Mouse (Mus musculus) embryonic facial prominence, embryonic 12.5 days (tissue): ENCODE measurements at regions not wholly inside any gene's neighbourhood (a gene's known extent, or its start where the extent isn't known, plus 50 kb on each side); places are given as distances from the start of the nearest gene placed in this dataset.
"Not testable (repeated sequence)": the region's sequence is repeated elsewhere in the genome, so short reads cannot be mapped to it uniquely, and the experiment has no call there.

Experiments used
- ATAC-seq: fragments of 200-750 bp; cut with Nextera tagmentation; 2 replicates; pipeline ENCODE4 v1.8.0; 2017; ENCODE audit not compliant: insufficient number of reproducible peaks, insufficient read depth, low FRiP score, low TSS enrichment
- H3K27ac ChIP-seq: fragments of 300-500 bp; sonication (generic); 2 replicates; pipeline ENCODE4 v1.5.1; 2016; ENCODE audit warnings: mild to moderate bottlenecking
- H3K27me3 ChIP-seq: fragments of 300-500 bp; sonication (generic); 2 replicates; pipeline ENCODE4 v1.6.1; 2016; ENCODE audit warnings: mild to moderate bottlenecking, moderate library complexity
- H3K36me3 ChIP-seq: fragments of 300-500 bp; sonication (generic); 2 replicates; pipeline ENCODE4 v1.6.1; 2016; ENCODE audit warnings: mild to moderate bottlenecking
- H3K4me1 ChIP-seq: fragments of 300-500 bp; sonication (generic); 2 replicates; pipeline ENCODE4 v1.6.1; 2016
- H3K4me2 ChIP-seq: fragments of 300-500 bp; sonication (generic); replicated peaks from 2 replicates; pipeline ENCODE4 v1.6.1; 2016; ENCODE audit warnings: mild to moderate bottlenecking, moderate library complexity
- H3K4me3 ChIP-seq: fragments of 300-500 bp; sonication (generic); 2 replicates; pipeline ENCODE4 v1.5.1; 2016; ENCODE audit warnings: mild to moderate bottlenecking
- H3K9ac ChIP-seq: fragments of 300-500 bp; sonication (generic); 2 replicates; pipeline ENCODE4 v1.6.1; 2016; ENCODE audit warnings: mild to moderate bottlenecking, moderate library complexity
- H3K9me3 ChIP-seq: fragments of 300-500 bp; sonication (generic); 2 replicates; pipeline ENCODE4 v1.6.1; 2016; ENCODE audit warnings: mild to moderate bottlenecking, moderate library complexity
- WGBS: fragments of 180-500 bp; shearing (Covaris S2); methylation state at CpG from one replicate; pipeline ENCODE4 v1.1.7; 2016; 5-methylcytosine and 5-hydroxymethylcytosine counted together

DNA sequence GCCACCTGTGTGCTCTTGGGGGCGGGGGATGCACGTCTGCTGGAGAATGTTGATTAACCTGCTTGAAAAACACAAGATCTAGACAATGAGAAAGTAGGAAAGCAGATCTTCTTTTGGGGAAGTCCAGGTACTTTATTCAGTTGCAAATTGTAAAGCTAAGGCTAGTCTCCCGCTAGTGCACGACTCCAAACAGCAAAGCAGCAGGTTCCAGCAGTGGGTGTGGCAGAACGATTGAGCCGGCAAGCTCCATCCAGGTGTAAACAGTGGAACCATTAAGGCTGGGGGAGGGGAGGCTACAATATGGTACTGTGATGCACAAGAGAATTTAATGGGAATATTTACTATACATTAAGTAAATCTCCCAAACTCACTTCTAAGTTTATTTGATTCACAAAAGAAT lies 448.6 kb upstream of the Cobl start:
- WGBS, result 37% methylated on average over 6 of the region's 6 CpGs
- H3K27ac ChIP-seq, H3K4me1 ChIP-seq, H3K4me3 ChIP-seq, H3K4me2 ChIP-seq, H3K27me3 ChIP-seq, H3K9me3 ChIP-seq, H3K36me3 ChIP-seq, ATAC-seq, H3K9ac ChIP-seq: not testable (repeated sequence)

DNA sequence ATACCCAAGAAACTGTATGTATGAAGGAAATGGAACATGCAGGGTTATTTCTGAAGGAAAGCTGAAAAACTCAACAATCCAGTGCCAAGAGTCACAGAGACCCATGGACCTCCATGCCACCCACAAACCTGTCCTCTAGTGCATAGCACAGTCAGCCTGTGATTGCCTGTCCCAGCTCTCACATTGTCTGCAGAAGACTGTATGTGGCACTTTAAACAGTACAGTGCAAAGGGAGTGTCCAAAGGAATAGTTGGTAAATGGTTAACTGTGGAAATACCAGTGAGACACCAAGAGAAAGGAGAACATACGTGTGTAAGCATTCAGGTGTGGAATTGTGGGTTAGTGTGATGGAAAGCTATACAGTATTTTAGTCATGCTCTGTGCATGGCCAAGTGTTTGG lies 409.0 kb upstream of the Cobl start:
- Histone ChIP-seq H3K9me3 (no peaks in the 10 kb centered on the region), H3K27me3 (no peaks in the 10 kb centered on the region), H3K4me1 (no peaks in the 10 kb centered on the region), H3K4me3 (no peak overlapping the region), H3K9ac (no peak overlapping the region), H3K4me2 (no peak overlapping the region), H3K27ac (no peak overlapping the region), H3K36me3 (no peaks in the 10 kb centered on the region)
- no peak for ATAC-seq
- 71% methylated on average over 1 of the region's 1 CpGs for WGBS

DNA sequence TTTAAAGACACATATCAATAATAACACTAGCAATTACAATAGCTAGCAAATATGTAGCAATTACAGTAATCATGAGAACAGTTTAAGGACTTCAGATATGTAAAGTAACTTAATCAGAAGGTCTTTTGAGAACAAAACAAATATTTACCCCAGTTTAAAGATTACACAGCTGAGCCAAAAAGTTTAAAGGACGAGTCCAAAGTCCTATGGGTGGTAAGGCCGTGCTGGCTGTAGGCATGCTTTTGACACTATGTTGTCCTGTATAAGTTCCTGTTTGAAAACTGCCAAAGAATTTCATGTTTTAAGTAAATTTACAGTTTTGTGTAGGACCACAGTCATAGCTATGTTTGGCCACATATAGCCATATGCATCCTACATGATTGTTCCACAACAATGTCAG lies 408.0 kb upstream of the Cobl start:
- ATAC-seq, result no peak
- no peak overlapping the region for H3K4me2 ChIP-seq
- H3K4me3 ChIP-seq, result no peak overlapping the region
- no peak overlapping the region for H3K27ac ChIP-seq
- no peaks in the 10 kb centered on the region for H3K9me3 ChIP-seq
- 84% methylated on average over 2 of the region's 2 CpGs for WGBS
- no peaks in the 10 kb centered on the region for H3K27me3 ChIP-seq
- H3K36me3 ChIP-seq, result no peaks in the 10 kb centered on the region
- H3K4me1 ChIP-seq, result no peaks in the 10 kb centered on the region
- H3K9ac ChIP-seq, result no peak overlapping the region

DNA sequence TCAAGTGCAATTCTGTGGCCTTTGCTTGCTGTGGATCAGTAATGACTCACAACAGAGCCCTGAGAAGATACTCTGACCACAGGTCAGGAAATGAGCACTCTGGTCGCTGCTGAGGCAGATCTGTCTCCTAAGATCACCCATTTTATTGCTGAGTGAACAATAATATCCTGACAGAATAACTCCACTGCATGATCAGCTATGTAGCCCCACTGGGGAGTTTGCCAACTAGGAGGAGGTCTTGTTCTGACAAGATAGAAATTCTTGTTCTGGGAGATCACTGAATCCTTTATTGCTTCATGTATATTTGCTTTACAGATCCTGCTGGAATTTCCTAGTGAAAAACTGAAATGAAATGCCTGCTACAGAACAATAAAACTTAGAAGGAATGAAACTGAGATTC lies 407.6 kb upstream of the Cobl start:
- H3K4me3 ChIP-seq, result no peak overlapping the region
- ATAC-seq, result no peak
- H3K27ac ChIP-seq, result no peak overlapping the region
- no peaks in the 10 kb centered on the region for H3K9me3 ChIP-seq
- H3K4me2 ChIP-seq, result no peak overlapping the region
- no peaks in the 10 kb centered on the region for H3K27me3 ChIP-seq
- H3K36me3 ChIP-seq, result no peaks in the 10 kb centered on the region
- 48% methylated on average over 1 of the region's 1 CpGs for WGBS
- no peaks in the 10 kb centered on the region for H3K4me1 ChIP-seq
- H3K9ac ChIP-seq, result no peak overlapping the region

DNA sequence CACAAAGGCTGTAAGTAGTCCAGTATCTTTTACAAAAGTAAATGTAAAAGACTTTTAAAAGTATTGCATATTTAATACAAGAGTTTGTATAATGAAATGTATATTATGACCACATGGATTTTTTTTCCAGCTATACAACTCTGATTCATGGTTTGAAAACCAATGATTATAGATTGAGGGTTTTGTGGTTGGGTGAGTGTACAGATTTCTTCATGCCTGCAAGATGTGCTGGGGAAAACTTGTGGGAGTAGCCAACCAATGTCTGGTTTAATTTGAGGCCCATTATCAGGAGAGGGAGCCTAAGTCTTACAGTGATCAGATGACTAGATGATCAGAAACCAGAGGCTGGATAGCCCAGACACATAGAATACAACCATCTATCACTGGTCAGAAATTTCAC lies 402.8 kb upstream of the Cobl start:
- Histone ChIP-seq H3K4me3 (no peak overlapping the region), H3K9me3 (no peaks in the 10 kb centered on the region), H3K4me2 (no peak overlapping the region), H3K27me3 (no peaks in the 10 kb centered on the region), H3K36me3 (no peaks in the 10 kb centered on the region), H3K9ac (no peak overlapping the region), H3K27ac (no peak overlapping the region), H3K4me1 (no peaks in the 10 kb centered on the region)
- ATAC-seq, result no peak

DNA sequence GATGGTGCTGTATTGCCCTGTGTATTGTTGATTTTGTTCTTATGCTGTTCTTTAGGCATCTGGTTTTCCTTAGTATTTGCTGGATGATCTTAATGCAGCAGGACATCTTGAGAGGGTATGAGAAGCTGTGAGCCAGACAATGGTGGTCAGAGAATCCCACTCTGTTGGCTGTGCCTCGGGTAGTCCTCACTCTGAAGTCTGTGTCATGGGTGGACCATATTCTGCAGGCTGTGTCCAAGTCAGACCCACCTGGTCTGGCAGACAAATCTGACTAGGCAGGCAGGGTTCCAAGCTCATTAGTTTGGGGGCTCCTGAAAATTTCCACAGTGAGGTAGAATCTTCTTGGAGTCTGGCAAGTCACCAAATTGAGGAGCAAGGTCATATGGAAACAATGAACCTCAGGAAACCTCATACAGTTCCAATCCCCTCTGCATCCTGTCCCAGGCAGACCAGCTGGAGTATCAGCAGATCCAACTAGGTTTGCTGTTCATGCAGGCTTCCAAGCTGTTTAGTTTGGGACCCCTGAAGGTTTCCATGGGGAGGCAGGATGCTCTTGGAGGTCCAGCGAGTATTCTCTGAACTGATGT lies 400.4 kb upstream of the Cobl start:
- Histone ChIP-seq H3K27ac (no peak overlapping the region), H3K9ac (no peak overlapping the region), H3K36me3 (no peaks in the 10 kb centered on the region), H3K4me2 (no peak overlapping the region), H3K27me3 (no peaks in the 10 kb centered on the region), H3K4me1 (no peaks in the 10 kb centered on the region), H3K9me3 (no peaks in the 10 kb centered on the region), H3K4me3 (no peak overlapping the region)
- 69% methylated on average over 2 of the region's 2 CpGs for WGBS
- ATAC-seq, result no peak

DNA sequence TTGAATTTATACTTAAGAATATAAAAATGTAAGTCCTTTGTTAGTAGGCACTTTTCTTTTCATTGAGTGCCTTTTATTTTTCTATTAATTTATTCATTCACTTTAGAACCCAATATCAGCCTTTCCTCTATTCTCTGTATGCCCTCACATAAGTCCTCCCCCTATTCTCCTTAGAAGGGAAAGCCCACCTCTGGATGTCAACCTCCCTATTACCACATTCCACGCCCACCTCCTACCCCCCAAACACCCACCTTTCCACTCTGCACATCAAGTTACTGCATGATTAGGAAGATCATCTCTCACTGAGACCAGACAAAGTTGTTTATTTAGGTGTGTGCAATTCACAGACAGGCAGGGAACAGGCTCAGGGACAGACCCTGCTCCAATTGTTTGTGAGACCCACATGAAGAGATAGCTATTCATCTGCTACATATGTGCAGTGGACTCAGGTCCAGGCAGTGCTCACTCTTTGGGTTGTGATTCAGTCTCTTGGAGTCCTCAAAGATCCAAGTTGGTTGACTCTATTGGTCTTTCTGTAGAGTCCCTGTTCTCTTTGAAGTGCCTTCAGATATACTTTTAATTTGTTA lies 394.7 kb upstream of the Cobl start:
- H3K4me1 ChIP-seq, result no peaks in the 10 kb centered on the region
- no peak overlapping the region for H3K9ac ChIP-seq
- 76% methylated on average over 1 of the region's 1 CpGs for WGBS
- H3K36me3 ChIP-seq, result no peaks in the 10 kb centered on the region
- 0 out of 2 replicates have a peak, but pooled peaks have one; percentile 32 for ATAC-seq
- H3K9me3 ChIP-seq, result no peaks in the 10 kb centered on the region
- no peaks in the 10 kb centered on the region for H3K27me3 ChIP-seq
- H3K27ac ChIP-seq, result no peak overlapping the region
- no peak overlapping the region for H3K4me2 ChIP-seq
- H3K4me3 ChIP-seq, result no peak overlapping the region

DNA sequence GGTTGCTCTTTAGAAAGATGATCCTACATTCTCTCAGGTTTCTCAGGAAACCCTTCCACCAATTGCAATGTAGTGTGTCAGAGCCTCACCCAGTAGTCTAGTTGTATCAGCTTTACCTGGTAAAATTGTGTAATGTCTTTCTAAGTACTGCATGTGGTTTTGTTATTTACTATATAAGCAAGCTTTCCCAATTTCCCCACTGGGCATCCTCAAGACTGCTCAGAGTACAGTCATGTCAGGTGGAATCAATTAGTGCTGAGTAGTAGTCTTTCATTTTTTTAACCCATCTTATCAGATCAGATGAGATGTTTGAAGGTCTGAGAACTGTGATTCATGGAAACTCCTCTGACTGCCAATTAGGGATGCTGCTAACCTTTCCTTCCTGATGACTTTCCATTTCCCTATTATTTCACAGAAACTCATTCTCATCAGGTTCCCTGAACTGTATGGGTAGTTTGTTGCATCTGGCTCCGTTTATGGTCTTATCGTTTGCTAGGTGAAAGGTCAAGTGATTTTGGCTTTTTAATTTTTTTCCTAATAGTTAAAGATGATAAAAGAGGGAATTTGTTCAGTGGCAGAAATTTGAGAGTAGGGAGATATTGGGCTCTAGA lies 393.6 kb upstream of the Cobl start:
- no peak overlapping the region for H3K27ac ChIP-seq
- H3K27me3 ChIP-seq, result no peaks in the 10 kb centered on the region
- no peak overlapping the region for H3K4me3 ChIP-seq
- no peak overlapping the region for H3K4me2 ChIP-seq
- 64% methylated on average over 2 of the region's 2 CpGs for WGBS
- ATAC-seq, result 0 out of 2 replicates have a peak, but pooled peaks have one; percentile 65
- no peaks in the 10 kb centered on the region for H3K4me1 ChIP-seq
- H3K9ac ChIP-seq, result no peak overlapping the region
- H3K9me3 ChIP-seq, result no peaks in the 10 kb centered on the region
- H3K36me3 ChIP-seq, result no peaks in the 10 kb centered on the region

DNA sequence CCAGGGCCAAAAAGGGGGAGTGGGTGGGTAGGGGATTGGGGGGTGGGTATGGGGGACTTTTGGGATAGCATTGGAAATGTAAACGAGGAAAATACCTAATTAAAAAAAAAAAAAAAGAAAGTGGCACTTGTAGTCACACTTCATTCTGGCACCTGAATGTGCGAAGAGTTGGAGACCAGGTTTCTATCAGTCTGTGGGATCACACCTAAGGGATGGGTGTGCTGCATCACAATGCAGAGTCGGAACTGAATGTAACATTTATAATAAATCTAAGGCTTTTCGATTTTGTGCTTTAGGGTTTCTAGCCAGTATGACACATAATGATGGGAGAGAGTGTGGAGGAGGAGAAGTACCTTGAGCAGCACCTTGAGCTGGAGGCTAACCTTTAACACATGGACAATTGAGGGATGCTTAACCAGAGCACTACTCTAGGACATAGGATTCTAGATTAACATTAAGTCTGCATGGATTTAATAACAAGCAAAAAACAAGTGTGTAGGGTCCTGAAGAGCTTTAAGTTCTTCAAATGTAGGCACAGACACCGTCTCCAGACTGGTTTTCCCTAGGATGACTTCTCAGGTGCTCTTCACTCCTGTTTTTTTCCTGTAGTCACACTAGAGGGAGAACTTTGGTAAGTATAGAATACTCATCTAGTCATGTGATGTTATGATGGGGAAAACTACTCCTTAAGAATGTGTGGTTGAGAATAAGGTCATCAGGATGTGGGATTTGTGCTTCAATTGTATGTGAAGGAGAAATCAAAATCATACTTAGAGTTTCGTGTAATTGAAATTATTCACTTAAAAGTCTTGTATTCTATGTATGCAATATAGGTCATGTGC lies 392.8 kb upstream of the Cobl start:
- WGBS, result 82% methylated on average over 6 of the region's 6 CpGs
- Histone ChIP-seq H3K9me3 (no peaks in the 10 kb centered on the region), H3K4me3 (no peak overlapping the region), H3K4me1 (no peaks in the 10 kb centered on the region), H3K27me3 (no peaks in the 10 kb centered on the region), H3K36me3 (no peaks in the 10 kb centered on the region), H3K9ac (no peak overlapping the region), H3K4me2 (no peak overlapping the region), H3K27ac (no peak overlapping the region)
- peak; percentile 48; the same call in 1 of the 2 replicates for ATAC-seq

DNA sequence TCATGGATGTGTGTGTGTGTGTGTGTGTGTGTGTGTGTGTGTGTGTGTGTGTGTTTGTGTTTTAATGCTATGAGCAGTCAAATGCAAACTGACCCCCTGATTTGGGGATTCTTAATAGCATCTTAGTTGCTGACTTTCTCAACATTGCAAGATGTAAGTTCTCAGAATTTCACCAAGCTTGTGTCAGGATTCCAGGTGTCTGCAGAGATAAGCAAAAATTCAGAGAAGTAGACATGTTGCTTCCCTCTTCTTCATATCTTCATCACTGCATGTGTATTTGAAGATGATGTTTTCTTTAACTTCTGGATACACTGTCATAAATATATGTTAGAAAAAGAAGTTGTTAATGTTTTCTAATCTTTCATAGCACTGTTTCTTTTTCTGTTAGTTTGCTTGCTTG lies 383.0 kb upstream of the Cobl start:
- H3K4me3 ChIP-seq, result no peak overlapping the region
- no peaks in the 10 kb centered on the region for H3K36me3 ChIP-seq
- H3K27me3 ChIP-seq, result no peaks in the 10 kb centered on the region
- no peak overlapping the region for H3K9ac ChIP-seq
- no peaks in the 10 kb centered on the region for H3K9me3 ChIP-seq
- H3K4me2 ChIP-seq, result no peak overlapping the region
- no peak for ATAC-seq
- no peaks in the 10 kb centered on the region for H3K4me1 ChIP-seq
- no peak overlapping the region for H3K27ac ChIP-seq

DNA sequence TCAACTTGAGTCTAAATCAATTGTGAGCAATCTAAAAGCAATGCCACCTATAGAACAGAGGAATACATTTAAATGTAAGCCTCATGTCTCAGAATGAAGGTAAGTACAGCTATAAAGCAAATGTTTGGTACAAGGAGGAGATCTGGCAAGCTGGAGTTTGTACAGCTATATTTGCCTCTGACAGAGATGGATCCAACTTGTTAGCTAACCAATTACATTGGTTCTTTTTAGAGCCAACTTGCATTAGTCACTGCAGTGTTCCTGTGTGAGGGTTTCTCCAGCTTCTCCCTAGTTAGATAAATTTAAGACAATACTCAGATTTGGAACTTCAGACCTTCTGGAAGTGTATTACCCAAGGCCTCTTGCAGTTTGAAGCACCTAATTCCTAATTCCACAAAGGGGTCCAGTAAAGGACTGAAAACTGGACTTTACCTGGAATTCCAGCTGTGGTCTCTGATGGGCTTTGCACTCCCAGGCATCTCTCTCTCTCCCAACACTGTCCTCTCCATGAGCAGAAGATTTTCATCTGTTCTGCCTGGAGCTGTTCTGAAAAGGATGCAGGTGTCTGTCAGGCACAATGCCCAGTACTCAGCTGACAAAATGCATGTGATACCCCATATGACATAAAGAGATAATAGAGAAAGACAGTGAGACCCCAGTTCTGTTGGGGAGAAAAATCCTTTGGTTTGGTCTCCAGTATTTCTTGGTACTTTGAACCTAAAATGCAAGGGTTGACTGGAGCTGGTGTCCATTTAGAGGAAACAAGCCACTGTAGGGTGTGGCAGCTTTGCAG lies 379.1 kb upstream of the Cobl start:
- H3K4me3 ChIP-seq, result no peak overlapping the region
- no peak overlapping the region for H3K9ac ChIP-seq
- no peak for ATAC-seq
- H3K4me1 ChIP-seq, result no peaks in the 10 kb centered on the region
- H3K36me3 ChIP-seq, result no peaks in the 10 kb centered on the region
- H3K4me2 ChIP-seq, result no peak overlapping the region
- no peaks in the 10 kb centered on the region for H3K27me3 ChIP-seq
- no peak overlapping the region for H3K27ac ChIP-seq
- H3K9me3 ChIP-seq, result no peaks in the 10 kb centered on the region
